Mouse (Mus musculus) brain, embryonic 14.5 days (tissue): ENCODE data around the gene Gpr50.

ENCODE experiments used
- CTCF ChIP-seq: fragments of 200-500 bp; IDR thresholded peaks from 2 replicates; pipeline ENCODE4 v1.5.1; 2012; ENCODE audit warnings: inconsistent platforms, mild to moderate bottlenecking, moderate library complexity, borderline replicate concordance; ENCODE audit not compliant: insufficient read depth, insufficient read length; ENCODE audit errors: extremely low read depth
- POLR2A ChIP-seq: fragments of 200-500 bp; IDR thresholded peaks from 2 replicates; pipeline ENCODE4 v1.6.1; 2012; ENCODE audit warnings: mild to moderate bottlenecking, inconsistent platforms, borderline replicate concordance; ENCODE audit not compliant: poor library complexity, insufficient read depth, insufficient read length, severe bottlenecking; ENCODE audit errors: extremely low read depth

DNA sequence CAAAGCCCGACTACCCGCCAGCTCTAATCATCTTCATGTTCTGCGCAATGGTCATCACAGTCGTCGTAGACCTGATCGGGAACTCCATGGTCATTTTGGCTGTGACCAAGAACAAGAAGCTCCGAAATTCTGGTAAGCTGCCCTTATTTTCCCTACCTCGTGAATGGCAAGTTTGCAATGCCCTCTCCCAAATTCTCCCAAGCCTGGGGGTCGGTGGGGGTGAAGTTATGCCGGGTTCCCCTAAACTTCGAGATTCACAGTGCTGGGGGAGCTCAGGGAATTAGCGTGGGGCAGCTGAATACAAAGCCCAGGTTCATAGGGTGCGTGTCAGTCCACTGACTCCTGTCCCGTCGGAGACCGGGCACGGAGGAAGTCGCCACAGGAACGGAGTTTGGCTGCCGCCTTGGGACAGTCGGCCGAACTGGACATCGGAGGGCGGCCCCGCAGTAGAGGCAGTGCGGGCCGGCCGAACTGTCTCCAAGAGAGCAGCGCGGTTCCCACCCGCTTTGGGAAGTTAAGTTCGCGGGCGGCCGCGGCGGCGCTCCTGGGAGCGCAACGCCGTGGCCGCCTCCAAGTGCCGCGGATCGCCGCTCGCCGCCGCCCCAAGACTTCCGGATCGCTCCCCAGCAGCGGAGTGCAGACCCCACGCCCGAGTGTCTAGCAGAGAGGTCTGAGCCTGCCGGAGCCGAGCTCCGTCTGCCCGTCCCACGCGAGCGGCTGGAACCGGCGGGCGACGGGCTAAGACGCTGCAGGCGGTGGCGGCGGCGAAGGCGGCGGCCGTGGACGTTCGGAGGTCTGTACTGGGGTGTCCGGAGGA is 612 bp downstream of the Gpr50 start:
- no peak for TF ChIP-seq CTCF
- TF ChIP-seq POLR2A = no peak
